Mouse (Mus musculus): ENCODE measurements around the gene Gm498.

DNA sequence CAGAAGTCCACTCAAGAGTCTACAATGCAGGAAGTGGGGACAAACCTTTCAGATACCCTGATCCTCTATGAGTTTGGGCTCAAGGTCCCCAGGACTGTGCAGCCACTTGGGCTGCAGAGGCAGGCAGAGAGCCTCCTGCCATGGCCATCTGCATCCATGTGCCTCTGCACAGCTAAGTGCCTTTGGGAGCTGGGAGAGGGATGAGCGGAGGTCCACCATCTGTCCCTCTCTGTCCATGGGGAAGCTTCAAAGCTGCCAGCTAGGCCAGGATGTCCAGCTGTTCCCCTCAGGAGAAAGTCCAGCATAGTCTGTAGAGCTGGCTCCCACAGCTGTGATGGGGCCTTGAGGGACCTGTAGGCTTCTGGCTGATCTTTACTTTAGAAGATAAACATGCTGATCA lies 38.5 kb downstream of the Gm498 start:
- TF ChIP-seq CTCF (IDR thresholded peaks at IDR 0.05; ENCODE audit: control insufficient read depth, insufficient read depth, insufficient read length) = no peak
- TF ChIP-seq MYOD1 (IDR thresholded peaks at IDR 0.05; ENCODE audit: control insufficient read depth, insufficient read length, low read depth) = no peak
